Mouse (Mus musculus): ENCODE data around the gene Vwa8. TPM values are rescaled to one million over a fixed set of nuclear protein-coding genes. Genes with fewer than 3 reads are reported as not detected.

Vwa8 gene
- polyA plus RNA-seq, 1 experiment from 2014 or later = 10.0 TPM

DNA sequence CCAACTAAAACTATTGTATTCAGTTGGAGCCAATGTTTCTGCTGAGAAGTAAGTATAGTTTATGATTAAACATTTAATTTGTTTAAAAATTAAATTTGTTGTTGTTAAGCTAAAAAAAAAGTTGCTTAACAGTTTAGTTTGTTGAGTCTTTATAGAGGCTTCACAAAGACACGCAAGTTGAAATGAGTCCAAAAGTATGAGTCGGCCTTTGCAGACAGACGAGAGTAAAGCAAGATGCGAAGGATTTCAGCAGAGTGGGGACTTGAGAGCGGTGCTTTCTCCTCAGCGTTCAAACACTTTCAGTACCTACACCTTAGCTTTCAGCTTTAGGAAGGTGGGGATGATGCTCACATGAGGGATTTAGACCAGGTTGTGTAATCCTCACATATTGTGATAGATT lies 85.7 kb downstream of the Vwa8 start:
- H3K9ac ChIP-seq = no peak overlapping the region
- no peak overlapping the region for H3K27ac ChIP-seq
- H3K4me3 ChIP-seq = no peak overlapping the region
- H3K4me1 ChIP-seq = no peaks in the 10 kb centered on the region
- H3K9me3 ChIP-seq (replicated peaks) = no peaks in the 10 kb centered on the region
- H3K36me3 ChIP-seq = no peaks in the 10 kb centered on the region
- 92% methylated on average over 6 of the region's 6 CpGs for WGBS
- H3K4me2 ChIP-seq (replicated peaks) = no peak overlapping the region
- no peaks in the 10 kb centered on the region for H3K27me3 ChIP-seq
- no peak for ATAC-seq (ENCODE audit: low FRiP score)

DNA sequence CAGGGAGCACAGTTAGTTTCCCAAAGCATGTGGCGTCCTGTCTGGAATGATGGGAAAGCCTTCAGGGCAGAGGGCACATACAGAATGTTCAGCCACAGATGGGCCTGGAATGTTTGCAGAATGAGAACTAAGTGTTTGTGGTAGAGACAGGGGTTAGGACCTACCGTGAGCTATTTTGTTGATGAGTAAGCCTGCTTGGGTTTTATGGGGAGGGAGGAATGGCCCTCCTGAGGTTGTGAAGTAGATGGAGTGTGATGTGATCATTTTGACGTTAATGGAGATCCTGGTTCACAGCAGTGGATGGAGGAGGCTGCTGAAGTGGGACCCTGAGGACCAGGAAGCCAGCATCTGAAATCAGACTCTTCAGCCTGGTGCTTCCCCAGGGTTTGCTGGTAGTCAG lies 86.9 kb downstream of the Vwa8 start:
- H3K4me3 ChIP-seq = no peak overlapping the region
- no peaks in the 10 kb centered on the region for H3K36me3 ChIP-seq
- no peak overlapping the region for H3K4me2 ChIP-seq (replicated peaks)
- no peak overlapping the region for H3K27ac ChIP-seq
- no peaks in the 10 kb centered on the region for H3K9me3 ChIP-seq (replicated peaks)
- H3K27me3 ChIP-seq = no peaks in the 10 kb centered on the region
- ATAC-seq (ENCODE audit: low FRiP score) = no peak
- 52% methylated on average over 3 of the region's 3 CpGs for WGBS
- no peaks in the 10 kb centered on the region for H3K4me1 ChIP-seq
- H3K9ac ChIP-seq = no peak overlapping the region

DNA sequence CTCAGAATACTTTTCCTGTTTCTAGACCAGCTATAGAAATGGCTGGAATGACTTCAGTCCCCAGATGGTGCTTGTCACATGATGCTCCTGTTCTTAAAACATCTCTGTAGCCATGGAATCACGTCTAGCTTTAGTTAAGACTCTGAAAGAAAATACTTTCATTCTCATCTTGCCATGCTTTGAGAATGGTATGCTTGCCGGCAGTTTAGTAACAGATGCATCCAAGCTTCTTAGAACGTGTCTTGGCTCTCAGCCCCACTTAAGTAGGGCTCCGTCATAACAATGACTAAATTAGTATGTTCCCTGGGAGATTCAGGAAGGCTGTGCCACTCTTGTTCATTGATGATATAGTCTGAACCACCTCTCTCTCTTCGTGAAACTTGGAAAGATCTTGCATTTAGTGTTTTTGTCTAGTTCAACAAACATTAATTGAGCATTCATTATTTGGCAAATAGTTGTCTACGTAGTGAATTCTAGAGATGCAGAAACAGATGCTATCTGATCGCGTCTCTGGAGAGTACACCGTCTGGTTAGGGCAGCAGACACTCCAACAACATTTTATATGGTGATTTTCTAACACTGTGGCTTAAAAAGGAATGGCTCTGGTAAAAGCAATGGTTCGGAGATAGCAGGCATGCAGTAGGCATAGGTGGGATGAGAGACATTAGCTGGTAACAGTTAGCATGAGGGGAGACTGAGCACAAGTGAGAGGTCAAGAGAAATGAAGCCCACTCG lies 93.1 kb downstream of the Vwa8 start:
- ATAC-seq (ENCODE audit: low FRiP score) = no peak
- H3K27ac ChIP-seq = no peak overlapping the region
- no peak overlapping the region for H3K4me3 ChIP-seq
- no peaks in the 10 kb centered on the region for H3K9me3 ChIP-seq (replicated peaks)
- H3K36me3 ChIP-seq = no peaks in the 10 kb centered on the region
- no peaks in the 10 kb centered on the region for H3K27me3 ChIP-seq
- 88% methylated on average over 11 of the region's 11 CpGs for WGBS
- no peaks in the 10 kb centered on the region for H3K4me1 ChIP-seq
- no peak overlapping the region for H3K4me2 ChIP-seq (replicated peaks)
- no peak overlapping the region for H3K9ac ChIP-seq

DNA sequence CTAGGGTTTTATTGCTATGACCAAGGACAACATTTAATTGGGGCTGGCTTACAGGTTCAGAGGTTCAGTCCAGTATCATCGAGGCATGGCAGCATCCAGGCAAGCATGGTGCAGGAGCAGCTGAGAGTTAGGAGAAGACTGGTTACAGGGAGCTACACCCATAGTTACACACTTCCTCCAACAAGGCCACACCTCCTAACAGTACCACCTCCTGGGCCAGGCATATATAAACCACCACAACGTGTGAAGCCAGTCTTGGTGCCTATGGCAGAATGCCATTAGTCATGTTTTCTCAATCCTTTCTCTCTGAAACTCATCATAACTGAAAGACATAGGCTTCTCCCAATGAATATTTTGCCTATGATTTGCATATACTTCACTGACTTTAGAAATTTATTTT lies 106.9 kb downstream of the Vwa8 start:
- no peak for ATAC-seq (ENCODE audit: low FRiP score)
- no peaks in the 10 kb centered on the region for H3K4me1 ChIP-seq
- H3K27me3 ChIP-seq = no peaks in the 10 kb centered on the region
- H3K36me3 ChIP-seq = no peaks in the 10 kb centered on the region
- H3K9ac ChIP-seq = no peak overlapping the region
- H3K4me3 ChIP-seq = no peak overlapping the region
- no peaks in the 10 kb centered on the region for H3K9me3 ChIP-seq (replicated peaks)
- H3K4me2 ChIP-seq (replicated peaks) = no peak overlapping the region
- H3K27ac ChIP-seq = no peak overlapping the region
- WGBS = 86% methylated on average over 2 of the region's 2 CpGs

DNA sequence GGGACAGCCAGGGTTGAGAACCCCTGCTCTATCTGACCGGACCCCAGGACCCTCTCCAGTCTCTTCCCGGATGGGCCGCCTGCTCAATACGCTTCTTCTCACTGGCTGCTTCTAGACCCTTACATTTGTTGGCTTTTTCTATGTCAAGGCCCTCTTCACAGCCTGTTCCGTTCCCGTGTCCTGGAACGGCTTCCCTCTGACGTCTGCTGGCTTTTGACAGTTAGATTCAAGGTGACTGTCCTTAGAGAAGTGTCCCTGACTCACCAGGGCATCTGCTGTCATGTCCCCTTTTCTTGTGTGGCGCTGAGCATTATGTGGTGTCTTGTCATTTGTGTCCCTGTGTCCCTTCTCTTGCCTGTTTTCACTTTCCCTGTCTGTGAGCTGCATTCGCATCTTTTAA lies 121.8 kb downstream of the Vwa8 start:
- H3K4me3 ChIP-seq = no peak overlapping the region
- WGBS = 94% methylated on average over 10 of the region's 10 CpGs
- no peaks in the 10 kb centered on the region for H3K27me3 ChIP-seq
- no peak for ATAC-seq (ENCODE audit: low FRiP score)
- no peaks in the 10 kb centered on the region for H3K9me3 ChIP-seq (replicated peaks)
- H3K4me2 ChIP-seq (replicated peaks) = no peak overlapping the region
- H3K27ac ChIP-seq = no peak overlapping the region
- no peaks in the 10 kb centered on the region for H3K4me1 ChIP-seq
- no peak overlapping the region for H3K9ac ChIP-seq
- H3K36me3 ChIP-seq = no peaks in the 10 kb centered on the region

DNA sequence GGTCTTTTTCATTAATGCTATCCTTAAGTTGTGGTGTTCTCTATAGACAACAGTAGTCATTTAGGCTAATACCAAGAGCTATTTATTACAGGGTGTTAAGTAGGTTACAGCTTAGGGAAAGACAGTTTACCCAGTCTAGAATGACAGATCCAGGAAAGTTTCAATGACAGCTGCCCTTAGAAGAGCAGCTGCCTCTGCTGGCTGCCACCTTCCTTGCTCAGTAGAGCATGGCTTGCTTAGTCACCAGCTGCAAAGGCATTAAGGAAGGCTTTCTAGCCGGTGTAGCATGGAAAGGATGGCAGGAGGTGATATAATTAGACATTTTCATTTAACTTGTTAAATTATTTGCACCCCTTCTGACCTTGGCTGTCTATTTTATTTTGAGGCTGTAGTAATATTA lies 123.6 kb downstream of the Vwa8 start:
- Histone ChIP-seq H3K27ac (no peak overlapping the region), H3K4me3 (no peak overlapping the region), H3K9ac (no peak overlapping the region), H3K36me3 (no peaks in the 10 kb centered on the region), H3K27me3 (no peaks in the 10 kb centered on the region), H3K4me1 (no peaks in the 10 kb centered on the region), H3K9me3 (replicated peaks) (no peaks in the 10 kb centered on the region), H3K4me2 (replicated peaks) (no peak overlapping the region)
- no peak for ATAC-seq (ENCODE audit: low FRiP score)
- WGBS = 48% methylated on average over 1 of the region's 1 CpGs

DNA sequence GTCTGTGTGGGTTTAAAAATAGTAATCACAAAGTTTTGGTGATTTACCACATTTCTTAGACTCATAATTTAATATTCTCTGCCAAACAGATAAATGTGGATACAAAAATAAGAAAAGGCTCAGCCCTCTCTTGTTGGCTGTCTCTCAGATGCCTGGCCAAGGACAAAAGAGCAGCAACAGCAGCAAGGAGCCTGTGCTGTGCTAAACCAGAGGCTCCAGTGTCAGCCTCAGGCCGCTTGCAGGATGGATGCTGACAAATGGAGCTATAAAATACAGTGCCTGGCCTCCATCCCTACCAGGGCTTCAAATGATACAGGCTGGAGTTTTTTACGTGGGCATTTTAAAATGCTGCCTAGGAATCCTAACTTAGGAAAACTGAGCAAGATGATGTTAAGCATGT lies 134.3 kb downstream of the Vwa8 start:
- H3K4me2 ChIP-seq (replicated peaks) = no peak overlapping the region
- no peak for ATAC-seq (ENCODE audit: low FRiP score)
- H3K4me3 ChIP-seq = no peak overlapping the region
- H3K36me3 ChIP-seq = no peaks in the 10 kb centered on the region
- H3K27me3 ChIP-seq = no peaks in the 10 kb centered on the region
- no peaks in the 10 kb centered on the region for H3K9me3 ChIP-seq (replicated peaks)
- no peak overlapping the region for H3K27ac ChIP-seq
- H3K4me1 ChIP-seq = no peaks in the 10 kb centered on the region
- no peak overlapping the region for H3K9ac ChIP-seq
- 62% methylated on average over 2 of the region's 2 CpGs for WGBS

DNA sequence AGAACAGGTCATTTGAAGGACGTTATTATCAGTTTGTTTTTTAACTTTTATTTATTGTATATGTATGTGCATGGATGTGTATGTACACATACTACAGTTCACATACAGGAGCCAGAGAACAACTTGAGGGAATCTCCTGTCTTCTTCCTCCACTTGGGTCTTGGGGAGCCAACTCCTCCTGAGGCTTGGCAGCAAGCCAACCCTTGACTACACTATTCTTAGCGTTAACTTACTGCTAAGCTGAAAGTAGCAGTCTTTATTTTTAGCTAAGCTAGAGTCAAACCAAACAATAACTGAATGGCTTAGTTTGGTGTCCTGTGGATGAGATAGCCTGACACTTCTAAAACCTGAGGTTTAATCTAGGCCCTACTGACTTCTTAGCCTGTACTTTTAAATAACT lies 135.4 kb downstream of the Vwa8 start:
- Histone ChIP-seq H3K4me1 (no peaks in the 10 kb centered on the region), H3K36me3 (no peaks in the 10 kb centered on the region), H3K27me3 (no peaks in the 10 kb centered on the region), H3K4me2 (replicated peaks) (no peak overlapping the region), H3K9ac (no peak overlapping the region), H3K9me3 (replicated peaks) (no peaks in the 10 kb centered on the region), H3K4me3 (no peak overlapping the region), H3K27ac (no peak overlapping the region)
- WGBS = 60% methylated on average over 2 of the region's 2 CpGs
- no peak for ATAC-seq (ENCODE audit: low FRiP score)

DNA sequence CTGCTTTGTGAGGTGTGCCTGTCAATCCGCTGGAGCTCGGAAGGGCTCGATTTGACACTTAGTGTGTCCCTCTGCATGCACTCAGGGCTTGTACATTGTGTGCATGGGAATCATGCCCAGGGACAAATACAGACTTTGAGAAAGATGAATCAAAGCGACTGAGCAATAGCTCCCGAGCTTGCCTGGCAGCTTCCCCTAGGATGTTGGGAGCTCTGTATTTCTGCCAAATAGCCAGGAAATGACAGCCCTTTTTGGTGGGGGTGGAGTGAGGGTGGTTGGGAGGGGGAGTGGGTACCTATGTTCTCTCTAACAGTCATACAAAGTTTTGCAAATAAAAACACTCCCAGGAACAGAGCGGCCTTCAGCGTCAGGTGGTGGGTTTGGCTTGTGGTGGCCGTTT lies 138.7 kb downstream of the Vwa8 start:
- Histone ChIP-seq H3K4me2 (replicated peaks) (no peak overlapping the region), H3K27ac (no peak overlapping the region), H3K27me3 (no peaks in the 10 kb centered on the region), H3K36me3 (no peaks in the 10 kb centered on the region), H3K4me1 (no peaks in the 10 kb centered on the region), H3K9me3 (replicated peaks) (no peaks in the 10 kb centered on the region), H3K4me3 (no peak overlapping the region), H3K9ac (no peak overlapping the region)
- no peak for ATAC-seq (ENCODE audit: low FRiP score)
- 87% methylated on average over 8 of the region's 8 CpGs for WGBS

DNA sequence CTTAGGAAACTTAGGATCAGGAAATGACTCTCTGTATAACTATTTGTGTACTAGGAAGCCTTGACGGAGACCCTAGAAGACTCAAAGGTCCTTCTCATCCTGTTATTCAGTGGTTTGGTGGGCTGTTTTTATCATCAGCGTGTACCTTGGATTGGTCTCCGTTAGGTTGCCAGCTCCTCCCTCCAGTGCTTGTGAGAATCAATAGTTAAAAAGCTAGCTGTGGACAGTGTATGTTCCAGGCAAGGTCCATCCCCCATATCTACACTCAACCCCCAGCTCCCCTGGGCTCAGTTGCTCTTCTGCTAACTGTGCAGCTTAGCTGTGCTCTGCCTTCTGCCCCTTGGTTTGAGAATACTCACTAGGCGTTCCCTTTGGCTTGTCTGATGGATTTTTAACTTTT lies 143.6 kb downstream of the Vwa8 start:
- no peak for ATAC-seq (ENCODE audit: low FRiP score)
- no peaks in the 10 kb centered on the region for H3K27me3 ChIP-seq
- no peaks in the 10 kb centered on the region for H3K36me3 ChIP-seq
- H3K4me3 ChIP-seq = no peak overlapping the region
- H3K4me1 ChIP-seq = no peaks in the 10 kb centered on the region
- no peaks in the 10 kb centered on the region for H3K9me3 ChIP-seq (replicated peaks)
- no peak overlapping the region for H3K9ac ChIP-seq
- WGBS = 82% methylated on average over 4 of the region's 4 CpGs
- no peak overlapping the region for H3K4me2 ChIP-seq (replicated peaks)
- no peak overlapping the region for H3K27ac ChIP-seq

DNA sequence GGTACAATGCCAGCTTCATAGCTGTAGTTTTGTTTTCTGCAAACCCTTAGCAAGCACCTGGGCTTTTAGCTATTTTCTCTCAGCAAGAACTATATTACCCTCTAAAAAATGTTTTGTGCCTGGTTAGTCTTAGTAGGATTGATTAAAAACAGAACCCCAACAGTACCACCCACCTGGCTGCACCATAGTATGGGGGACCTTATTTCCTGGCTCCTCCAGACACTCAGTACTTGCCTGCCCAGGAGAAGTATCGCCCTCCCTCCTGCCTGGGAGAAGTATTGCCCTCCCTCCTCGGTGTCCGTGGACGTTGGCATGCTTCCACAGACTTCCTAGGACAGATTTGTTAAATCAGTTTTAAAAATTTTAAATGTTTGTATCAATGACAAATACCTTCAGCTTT lies 144.7 kb downstream of the Vwa8 start:
- H3K36me3 ChIP-seq = no peaks in the 10 kb centered on the region
- H3K27ac ChIP-seq = no peak overlapping the region
- 76% methylated on average over 4 of the region's 4 CpGs for WGBS
- no peak overlapping the region for H3K9ac ChIP-seq
- H3K9me3 ChIP-seq (replicated peaks) = no peaks in the 10 kb centered on the region
- H3K4me2 ChIP-seq (replicated peaks) = no peak overlapping the region
- H3K27me3 ChIP-seq = no peaks in the 10 kb centered on the region
- no peak for ATAC-seq (ENCODE audit: low FRiP score)
- H3K4me3 ChIP-seq = no peak overlapping the region
- H3K4me1 ChIP-seq = no peaks in the 10 kb centered on the region

DNA sequence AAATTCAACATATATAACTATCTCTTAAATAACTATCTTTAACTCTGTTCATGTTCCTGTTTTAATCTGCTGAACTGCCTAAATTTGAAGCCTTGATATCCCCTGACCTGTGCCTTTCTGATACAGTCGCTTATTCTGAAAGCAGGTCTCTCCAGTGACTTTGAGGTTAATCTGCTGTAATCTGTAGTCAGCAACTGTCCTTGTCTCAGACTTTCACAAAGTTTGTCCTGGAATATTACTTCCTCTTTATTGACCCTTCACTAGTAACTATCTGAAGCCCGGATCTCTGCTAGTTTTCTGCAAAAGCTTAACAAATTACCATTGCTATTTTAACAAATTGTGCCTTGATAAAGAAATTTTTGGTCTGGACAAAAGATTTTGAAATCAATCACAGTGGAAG lies 147.5 kb downstream of the Vwa8 start:
- no peak overlapping the region for H3K27ac ChIP-seq
- H3K9me3 ChIP-seq (replicated peaks) = no peaks in the 10 kb centered on the region
- 90% methylated on average over 2 of the region's 2 CpGs for WGBS
- H3K36me3 ChIP-seq = no peaks in the 10 kb centered on the region
- H3K9ac ChIP-seq = no peak overlapping the region
- H3K4me1 ChIP-seq = no peaks in the 10 kb centered on the region
- no peaks in the 10 kb centered on the region for H3K27me3 ChIP-seq
- H3K4me2 ChIP-seq (replicated peaks) = no peak overlapping the region
- no peak for ATAC-seq (ENCODE audit: low FRiP score)
- no peak overlapping the region for H3K4me3 ChIP-seq

DNA sequence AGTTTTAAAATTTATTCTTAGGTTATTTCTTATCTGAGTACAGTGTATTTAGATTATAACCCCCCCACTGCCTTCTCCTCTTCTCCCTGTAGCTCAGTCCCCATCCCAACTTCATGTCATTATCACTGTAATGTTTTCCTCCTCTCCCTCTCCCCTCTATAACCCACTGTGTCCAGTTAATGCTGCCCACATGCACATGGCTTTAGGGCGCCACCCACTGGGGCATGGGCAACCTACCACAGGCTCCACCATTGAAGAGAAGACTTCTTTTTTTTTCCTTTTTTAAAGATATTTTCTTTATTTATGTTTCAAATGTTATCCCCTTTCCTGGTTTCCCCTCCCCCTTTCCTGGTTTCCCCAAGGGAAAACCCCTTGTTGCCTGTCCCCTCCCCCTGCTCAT lies 154.7 kb downstream of the Vwa8 start:
- Histone ChIP-seq H3K4me2 (replicated peaks) (no peak overlapping the region), H3K27me3 (no peaks in the 10 kb centered on the region), H3K4me1 (no peaks in the 10 kb centered on the region), H3K36me3 (no peaks in the 10 kb centered on the region; the same call in 1 of the 2 replicates), H3K27ac (no peak overlapping the region), H3K4me3 (no peak overlapping the region), H3K9me3 (replicated peaks) (no peaks in the 10 kb centered on the region), H3K9ac (no peak overlapping the region)
- 53% methylated on average over 1 of the region's 1 CpGs for WGBS
- no peak for ATAC-seq (ENCODE audit: low FRiP score)
